Mouse (Mus musculus) brain, embryonic 18.5 days (tissue): ENCODE data around the gene Olfr322.
"Not testable (repeated sequence)": the region's sequence is repeated elsewhere in the genome, so short reads cannot be mapped to it uniquely, and the experiment has no call there.

Source experiments
- DNase-seq: peaks from one replicate; pipeline ENCODE4 v3.0.0-alpha.2; 2012; ENCODE audit warnings: low read depth, low spot score

Olfr322 gene

DNA sequence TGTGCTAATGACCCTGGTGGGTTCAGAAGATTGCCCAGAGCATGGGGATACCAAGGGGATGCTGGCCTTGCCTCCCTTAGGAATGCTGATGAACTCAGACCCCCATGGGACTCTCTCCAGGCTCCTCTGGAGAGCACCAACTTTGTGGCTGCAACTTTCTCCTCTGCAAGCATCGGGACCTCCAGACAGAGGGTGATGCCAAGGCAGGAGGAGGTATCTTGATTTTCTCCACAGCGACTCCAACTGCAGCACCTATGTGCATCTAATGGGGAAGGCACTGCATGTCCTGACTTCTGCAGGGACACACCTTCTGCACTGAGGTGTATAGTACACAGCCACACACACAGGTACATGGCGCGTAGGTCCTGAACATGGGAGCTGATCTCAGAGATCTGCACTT is at the start of gene Olfr322:
Gene Olfr322 (plus strand): TSS at position 187 of the 400 bp plus-strand sequence.
- no peak for DNase-seq

DNA sequence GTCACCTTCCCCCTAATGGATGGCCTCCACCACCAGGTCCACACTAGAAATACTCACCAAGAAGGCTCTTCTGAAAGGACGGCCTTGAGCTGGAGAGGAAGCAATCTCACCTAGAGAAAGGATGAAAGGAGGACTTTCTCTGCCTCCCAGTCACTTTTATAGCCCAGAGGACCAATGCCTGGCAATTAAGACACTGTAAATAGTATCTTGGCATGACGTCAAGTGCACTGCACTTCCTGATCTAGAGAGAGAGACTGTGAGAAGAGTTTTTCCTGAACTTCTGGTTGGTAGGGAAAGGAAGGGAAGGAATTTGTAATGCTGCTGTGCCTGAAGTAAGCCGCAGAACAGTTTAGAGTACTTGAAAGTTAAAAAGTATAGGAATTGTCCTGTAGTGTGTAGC is 45.2 kb upstream of the Olfr322 start:
- no peak for DNase-seq

DNA sequence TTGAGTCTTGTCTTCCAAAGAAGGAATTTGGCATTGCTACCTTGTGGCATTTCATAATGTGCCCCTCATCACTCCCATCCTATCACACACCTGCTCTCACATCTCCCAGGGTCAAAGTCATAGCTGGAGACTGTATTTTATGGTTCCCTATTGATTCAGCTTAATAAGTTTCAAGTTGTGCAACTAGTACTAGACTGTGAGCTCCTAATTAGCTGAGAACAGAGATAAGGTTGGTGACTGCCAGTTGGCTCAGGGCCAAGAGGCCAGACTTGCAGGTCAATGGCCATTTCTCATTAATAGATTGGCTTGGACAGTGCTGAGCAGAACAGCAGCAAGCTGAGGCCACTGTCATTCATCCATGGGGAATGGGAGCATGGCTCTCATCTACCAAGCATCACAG is 44.1 kb upstream of the Olfr322 start:
- DNase-seq: no peak

DNA sequence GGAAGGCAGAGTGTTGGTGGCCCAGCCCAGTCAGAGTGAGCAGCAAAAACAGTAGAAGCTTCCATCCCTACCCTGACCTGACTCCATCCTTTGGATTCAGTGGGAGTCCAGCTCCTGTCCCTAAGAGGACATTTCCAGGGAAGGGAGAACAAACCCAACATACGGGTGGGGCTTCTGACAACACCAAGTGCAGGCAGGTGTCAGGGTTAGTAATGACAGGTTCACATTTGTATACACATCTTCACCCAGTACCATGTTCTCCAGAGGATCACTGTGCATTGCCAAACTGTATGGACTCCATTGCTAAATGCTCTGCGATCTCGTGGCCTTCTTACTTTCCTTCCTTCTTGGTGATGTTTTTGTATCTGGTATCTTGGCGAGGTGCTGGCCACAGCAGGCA is 42.6 kb upstream of the Olfr322 start, which contains the start of gene 2210407C18Rik:
Gene 2210407C18Rik (minus strand): TSS at position 101 of the 400 bp plus-strand sequence.
- no peak for DNase-seq

DNA sequence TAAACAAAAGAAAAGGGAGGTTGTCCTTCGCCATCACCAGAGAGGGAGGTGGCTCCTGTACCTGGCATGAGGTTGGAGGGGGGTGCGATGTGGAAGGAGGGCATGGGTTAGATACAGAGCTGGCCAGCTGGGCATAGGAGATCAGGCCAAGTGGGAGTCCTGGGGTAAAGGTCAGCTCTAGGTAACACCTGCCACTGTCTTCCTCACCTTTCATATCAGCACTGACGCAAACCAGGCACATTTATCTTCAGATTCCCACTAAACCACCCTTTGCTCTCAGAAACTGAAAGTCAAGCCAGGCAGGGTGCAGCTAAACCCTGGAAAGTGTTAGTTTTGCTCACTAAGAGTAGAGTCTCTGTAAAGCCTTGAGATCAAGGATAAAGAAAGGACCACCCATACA is 40.2 kb upstream of the Olfr322 start:
- DNase-seq: no peak

DNA sequence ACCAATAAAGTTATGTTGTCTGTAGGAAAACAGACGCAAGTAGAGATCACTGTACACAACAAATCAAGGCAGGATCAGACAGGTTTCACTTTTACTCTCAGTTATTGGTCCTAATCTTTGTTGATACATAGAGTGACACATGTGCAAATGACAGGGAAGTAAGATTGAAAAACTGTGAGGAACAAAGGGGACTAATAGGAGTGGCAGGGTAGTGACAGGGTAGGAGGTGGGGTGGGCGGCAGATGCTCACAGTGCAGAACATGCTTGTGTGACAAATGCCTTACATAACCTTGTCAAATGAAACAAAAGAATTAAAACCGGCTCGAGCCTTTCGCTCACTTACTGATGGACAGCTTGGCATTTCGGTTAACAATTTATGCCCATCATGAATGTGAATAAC is 39.8 kb upstream of the Olfr322 start:
- DNase-seq: no peak

DNA sequence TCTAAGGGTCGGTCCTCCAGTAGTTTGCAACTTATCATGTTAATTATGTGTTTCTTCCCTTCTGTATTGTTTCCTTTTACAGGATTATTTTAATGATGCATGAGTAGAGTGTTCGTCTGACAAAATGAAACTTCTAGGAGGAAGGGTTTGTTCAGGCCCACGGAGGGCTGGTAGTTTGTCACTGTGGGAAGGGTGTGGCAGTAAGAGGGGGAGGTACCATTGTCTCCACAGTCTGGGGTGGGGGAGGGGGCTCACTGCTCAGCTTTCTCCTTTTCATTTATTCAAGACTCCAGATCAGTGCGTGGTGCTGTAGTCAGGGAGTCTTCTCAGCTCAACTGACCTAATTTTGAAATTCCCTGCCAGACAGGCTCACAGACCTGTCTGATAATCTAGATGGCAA is 32.4 kb upstream of the Olfr322 start:
- DNase-seq: no peak

DNA sequence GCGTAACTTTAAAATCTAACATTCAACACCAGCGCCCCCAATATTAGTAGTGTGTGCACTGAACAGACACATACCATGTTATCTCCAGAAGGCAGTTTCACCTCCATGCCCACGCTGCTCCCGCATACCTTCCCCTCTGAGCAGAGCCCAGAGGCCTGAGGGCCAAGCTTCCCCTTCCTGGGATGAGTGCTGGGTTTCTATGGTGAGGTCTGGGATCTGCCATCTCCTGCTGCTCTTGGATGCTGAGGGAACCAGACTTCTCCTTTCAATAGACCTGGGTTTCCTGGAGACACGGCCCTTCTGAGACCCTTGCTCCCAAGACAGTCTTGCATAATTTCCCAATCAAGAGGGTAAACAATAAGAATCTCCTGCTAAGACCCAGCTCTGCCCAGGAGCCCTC is 28.2 kb upstream of the Olfr322 start, which contains the start of gene Olfr323:
Gene Olfr323 (minus strand): TSS at position 101 of the 400 bp plus-strand sequence.
- no peak for DNase-seq

DNA sequence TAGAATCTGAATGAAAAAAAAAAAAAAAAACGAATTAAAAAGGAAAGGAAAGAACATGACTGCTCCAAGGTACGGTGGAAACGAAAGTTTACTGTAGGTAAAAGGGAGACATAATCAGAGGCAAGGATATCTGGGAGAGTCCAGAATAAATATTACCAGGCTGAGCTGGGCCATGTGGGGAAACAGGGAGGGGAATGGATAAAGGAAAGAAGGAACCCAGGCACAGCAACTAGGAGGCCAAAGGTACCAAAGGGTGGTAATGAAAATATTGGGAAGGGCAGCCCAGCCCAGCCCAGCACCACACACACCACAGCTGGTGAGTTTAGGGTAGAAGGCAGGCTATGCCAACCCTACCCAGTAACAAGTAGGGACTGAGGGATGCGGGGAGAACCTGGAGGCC is 23.7 kb upstream of the Olfr322 start:
- no peak for DNase-seq

DNA sequence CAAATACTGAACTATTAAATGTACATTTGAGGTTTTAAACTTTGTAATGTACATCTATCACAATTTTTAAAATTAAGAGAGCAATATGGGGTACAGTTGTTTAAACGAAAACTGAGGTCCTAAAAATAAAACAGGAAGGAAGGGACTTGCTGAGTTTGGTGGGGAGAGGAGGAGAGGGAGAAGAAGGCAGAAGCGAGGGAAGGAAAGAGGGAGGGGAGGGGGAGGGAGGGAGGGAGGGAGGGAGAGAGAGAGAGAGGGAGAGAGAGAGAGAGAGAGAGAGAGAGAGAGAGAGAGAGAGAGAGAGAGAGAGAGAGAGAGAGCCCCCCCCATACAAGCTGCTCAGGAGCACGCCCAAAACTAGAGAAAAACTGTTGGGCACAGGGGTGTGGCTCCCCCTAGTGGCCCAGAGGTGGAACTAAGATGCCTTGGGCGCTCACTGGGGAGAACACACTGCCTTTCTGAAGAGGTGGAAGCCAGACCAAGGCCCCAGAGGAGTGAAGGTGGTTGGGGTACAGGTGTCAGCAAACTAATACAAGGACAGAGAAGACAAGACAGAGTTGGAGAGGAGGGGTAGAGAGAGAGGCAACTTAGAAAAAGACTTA is 22.1 kb upstream of the Olfr322 start:
- peak; percentile 2 for DNase-seq

DNA sequence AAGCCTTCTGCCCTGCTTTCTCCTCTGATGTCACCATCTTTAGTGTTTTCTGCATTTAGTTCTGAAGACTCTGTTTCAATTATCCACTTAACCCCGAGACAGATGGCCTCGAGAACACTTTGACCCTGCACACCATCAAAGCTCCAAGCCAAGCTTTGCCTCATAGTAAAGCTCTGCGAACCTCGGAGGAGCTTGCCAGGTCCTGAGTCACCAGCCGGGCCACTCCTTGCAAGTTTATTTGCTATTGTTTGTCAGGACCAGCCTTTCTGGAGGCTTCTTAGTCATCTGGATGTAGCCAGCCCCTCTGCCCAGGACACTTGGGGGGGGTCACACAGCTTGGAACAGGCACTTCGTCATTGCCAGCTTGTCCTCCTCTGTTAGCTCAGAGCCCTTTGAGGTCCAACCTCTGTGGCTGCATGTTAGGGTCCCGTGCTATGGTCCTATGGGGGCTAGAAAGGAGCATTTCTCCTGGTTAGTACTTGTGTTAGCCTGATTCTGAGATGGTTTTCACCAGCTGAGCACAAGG is 20.3 kb upstream of the Olfr322 start:
- no peak for DNase-seq

DNA sequence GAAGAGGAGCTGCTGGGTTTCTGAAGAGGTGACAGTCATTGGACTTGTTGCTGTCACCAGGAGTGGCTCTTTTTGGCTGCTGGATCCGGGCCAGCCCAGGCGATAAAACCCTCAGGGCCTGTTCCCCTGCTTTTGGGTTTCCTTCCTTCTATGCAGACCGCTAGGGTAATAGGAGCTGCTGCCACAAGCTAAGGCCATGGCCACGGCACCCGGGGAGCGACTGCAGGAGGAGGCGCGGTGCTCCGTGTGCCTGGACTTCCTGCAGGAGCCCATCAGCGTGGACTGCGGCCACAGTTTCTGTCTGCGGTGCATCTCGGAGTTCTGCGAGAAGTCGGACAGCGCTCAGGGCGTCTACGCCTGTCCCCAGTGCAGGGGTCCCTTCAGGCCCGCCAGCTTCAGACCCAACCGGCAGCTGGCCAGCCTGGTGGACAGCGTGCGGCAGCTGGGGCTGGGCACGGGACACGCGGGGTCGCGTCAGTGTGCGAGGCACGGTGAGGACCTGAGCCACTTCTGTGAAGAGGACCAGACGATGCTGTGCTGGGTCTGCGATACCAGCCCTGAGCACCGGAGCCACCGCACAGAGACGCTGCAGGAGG is 18.2 kb upstream of the Olfr322 start, which contains the start of gene Trim58:
Gene Trim58 (plus strand): TSS at position 194 of the 596 bp plus-strand sequence.
- no peak for DNase-seq

DNA sequence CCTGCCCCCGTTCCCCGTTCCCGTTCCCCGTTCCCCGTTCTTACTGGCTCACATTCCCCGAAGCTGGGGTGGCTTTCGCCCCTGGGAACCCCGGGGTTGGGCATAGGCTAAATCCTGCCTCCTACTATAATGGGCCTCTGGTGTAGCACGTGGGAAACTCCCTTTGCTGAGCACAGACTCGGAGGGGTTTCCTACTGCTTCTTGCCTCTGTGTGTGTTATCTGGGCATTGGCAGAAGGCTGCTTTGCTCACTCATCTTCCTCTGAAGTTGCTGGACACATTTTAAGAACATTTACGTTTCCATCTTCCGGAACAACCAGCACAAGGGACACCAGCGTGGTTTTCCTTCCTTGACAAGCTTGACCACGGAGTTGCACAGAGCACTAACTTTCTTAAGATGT is 17.5 kb upstream of the Olfr322 start:
- no peak for DNase-seq

DNA sequence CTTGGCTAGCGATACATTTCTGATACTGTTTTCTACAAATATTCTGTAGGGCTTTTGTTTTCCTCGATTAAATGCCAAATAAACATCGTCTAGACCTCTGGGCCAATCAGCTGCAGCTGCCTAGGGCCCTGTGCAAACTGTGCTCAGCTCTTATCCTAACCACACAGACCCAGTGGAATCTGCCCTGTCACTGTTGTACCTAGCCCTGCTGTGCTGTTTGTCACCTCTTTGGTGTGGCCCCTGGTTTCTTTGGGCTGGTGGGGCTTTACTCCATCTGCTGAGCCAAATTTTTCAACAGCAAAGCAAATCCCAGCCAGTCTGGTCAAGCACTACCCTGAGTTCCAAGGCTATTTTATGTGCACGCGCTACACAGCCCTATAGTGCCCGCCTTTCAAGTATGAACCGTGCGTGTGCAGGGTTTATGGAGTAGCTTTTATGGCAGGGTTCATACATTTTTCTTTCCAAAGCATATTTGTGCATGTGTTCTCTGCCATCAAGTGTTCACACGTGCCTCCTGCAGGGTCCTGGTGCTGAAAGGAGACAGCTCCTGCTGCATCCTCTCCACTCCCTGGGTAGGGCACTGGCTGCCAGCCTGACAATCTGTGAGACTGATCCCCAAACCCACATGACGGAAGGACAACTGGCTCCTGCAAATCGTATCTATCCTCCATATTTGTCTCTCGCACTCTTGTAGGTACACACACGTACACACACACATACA is 16.8 kb upstream of the Olfr322 start:
- DNase-seq: no peak

DNA sequence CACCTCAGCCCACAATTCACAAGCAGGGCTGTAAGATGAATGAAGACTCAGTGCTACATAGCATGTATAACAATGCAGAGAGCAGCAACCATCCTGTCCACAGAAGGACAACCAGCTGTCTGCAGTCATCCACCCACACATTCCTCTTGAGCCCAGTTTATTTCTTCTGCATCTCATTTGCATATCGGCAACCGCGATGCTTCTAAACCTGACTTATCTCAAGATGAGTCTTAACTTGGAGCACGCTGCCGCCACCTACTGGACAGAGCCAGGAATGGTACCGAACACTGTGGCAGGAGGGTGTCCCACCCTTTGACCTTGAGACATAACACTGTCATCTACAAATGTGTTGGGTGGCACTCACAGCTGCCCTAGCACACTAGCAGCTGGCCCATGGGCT is 15.2 kb upstream of the Olfr322 start:
- DNase-seq: no peak

DNA sequence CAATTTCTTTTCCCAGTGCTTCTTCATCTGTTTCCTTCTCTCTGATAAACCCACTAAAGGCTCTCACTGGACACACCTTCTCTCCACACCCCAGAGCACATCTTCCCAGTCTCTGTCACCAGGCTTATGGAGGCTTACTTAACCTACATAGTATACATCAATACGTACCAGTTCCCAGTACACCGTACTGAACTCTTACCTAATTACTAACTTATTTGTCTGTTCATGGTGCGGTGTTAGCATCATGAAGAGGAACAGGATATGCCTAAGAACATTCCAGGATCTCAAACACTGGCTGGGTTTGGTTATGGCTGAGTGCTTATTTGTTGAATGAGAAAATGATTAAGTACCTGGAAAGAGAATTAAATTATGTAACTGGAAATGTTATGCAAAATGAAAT is 3.4 kb upstream of the Olfr322 start:
- no peak for DNase-seq

DNA sequence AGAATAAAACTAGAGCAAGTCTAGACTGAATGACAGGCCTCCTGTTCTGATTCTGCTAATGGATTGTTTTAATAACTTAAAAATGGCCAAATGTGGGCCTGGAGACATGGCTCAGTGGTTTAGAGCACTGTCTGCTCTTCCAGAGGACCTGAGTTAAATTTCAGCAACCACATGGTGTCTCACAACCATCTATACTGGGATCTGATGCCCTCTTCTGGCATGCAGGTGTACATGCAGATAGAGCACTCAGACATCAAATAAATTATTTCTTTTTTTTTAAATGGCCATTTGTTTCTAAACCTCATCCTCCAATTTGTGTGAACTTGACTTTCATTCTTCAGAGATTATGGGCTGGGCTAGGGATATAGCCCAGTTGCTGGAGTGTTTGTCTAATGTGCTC is 10.7 kb downstream of the Olfr322 start:
- DNase-seq: no peak

DNA sequence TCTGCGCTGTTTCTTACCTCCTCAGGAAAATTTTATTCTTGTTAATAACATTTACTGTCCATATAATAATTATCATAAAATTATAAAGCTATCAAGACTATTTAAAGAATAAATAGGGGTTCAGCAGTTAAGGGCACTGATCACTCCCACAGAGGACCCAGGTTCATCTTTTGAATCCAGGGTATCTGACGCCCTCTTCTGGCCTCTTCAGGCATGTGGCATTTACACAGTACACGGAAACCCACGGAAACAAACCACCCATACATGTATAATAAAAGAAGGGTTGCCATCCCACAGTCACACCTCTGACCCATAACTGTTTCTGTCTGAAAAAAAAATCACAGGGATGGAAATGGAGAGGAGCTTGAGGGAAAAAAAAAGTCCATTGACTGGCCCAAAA is 13.2 kb downstream of the Olfr322 start:
- DNase-seq: no peak

DNA sequence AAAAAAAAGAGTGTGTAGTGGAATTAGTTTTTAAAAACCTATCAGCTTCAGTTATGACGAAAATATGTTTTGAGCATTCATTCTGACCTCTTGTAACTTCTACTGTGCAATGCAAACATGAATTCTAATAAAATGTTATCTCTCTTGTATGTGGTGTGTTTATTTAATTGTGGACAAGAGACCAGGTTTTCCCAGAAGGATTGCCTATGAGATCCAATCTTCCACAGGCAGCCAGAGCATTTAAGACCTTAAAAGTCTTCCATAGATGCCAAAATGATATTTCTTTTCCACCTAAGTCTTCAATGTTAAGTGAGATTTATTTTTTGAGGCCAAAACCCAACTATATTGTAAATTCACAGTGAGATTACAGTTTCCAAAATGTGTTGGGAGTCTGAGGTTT is 22.2 kb downstream of the Olfr322 start, which contains the start of gene Olfr320:
Gene Olfr320 (plus strand): TSS at position 301 of the 400 bp plus-strand sequence.
- no peak for DNase-seq

DNA sequence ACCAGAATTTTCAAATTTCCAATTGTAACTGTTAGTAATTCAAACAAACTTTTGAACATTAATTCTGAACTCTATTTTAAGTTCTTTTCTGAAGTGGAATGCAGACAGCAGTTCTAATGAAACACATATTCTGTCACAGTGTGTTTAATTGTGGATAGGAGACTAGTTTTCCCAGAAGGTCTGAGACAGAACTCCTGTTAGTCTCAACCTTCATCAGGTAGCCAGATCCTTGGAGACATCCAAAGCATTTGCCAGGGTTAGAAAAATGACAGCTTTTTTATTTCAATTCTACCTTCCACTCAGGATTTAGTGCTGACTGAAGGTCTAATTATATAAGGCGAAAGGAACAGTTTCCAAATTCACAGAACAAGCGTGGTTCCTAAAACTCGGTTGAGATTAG is 40.3 kb downstream of the Olfr322 start, which contains the start of gene Olfr319:
Gene Olfr319 (plus strand): TSS at position 301 of the 400 bp plus-strand sequence.
- DNase-seq: no peak

DNA sequence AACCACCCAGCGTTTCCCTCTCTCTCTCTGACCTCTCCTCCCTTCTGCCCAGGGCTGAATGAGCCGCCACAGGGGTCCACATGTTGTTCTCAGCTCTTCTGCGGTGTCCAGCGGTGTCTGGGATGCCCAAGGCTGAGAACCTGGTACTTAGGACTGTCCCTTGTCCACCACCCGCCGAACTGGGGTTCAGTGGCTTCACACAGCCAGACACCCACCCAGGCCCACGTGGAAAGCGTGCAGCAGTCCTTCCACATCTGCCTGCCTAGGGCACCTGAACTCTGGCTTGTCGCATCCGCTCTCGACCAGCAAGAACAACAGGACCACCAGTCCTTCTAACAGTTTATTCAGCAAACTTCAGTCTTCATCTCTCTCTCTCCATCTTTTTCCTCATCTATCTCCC is 50.5 kb downstream of the Olfr322 start:
- DNase-seq: no peak

DNA sequence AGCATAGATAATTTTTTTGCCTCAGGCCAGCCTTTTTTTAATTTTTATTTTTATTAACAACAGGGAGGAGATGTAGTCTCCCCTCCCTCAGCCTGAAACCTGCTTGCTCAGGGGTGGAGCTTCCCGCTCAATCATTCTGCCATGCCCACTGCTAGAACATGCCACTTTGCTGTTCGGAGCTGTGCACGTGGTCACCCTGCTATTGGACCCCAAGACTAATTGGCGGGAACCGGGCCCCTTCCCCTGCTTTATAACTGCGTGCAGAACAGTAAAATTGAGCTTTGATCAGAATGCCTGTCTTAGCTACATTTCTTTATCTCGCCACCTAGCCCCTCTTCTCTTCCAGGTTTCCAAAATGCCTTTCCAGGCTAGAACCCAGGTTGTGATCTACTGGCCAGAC is 59.1 kb downstream of the Olfr322 start:
- not testable (repeated sequence) for DNase-seq
